Mouse (Mus musculus) urinary bladder, postnatal 36 days (tissue): ENCODE measurements around the gene Stra6.

Experiments
- DNase-seq, 2 experiments: peaks; one replicate each; pipeline ENCODE4 v3.0.0; 2022; ENCODE audit warnings: low spot score in 2 of 2, mixed read lengths in 1 of 2

The Stra6 gene

DNA sequence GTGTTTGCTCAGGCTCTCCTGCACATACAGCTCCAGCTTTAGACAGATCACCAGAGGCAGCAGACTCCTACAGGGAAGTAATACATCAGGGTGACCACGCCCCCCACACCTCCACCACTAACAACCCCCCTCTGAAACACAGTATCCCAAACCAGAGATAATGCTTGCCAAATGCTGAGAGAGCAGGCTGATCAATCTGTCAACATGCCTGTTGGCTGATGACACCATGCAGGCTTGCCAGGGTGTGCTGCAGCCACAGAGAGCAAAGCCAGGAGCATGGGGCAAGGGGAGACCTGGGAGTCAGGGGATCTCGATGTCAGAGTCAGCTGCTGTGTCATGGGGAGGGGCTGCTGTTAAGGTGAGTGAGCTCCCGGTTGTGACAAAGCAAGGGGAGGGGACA is at the start of gene Stra6:
Stra6 (plus strand) TSS at position 258 of the 400 bp plus-strand sequence.
- no peak for DNase-seq

DNA sequence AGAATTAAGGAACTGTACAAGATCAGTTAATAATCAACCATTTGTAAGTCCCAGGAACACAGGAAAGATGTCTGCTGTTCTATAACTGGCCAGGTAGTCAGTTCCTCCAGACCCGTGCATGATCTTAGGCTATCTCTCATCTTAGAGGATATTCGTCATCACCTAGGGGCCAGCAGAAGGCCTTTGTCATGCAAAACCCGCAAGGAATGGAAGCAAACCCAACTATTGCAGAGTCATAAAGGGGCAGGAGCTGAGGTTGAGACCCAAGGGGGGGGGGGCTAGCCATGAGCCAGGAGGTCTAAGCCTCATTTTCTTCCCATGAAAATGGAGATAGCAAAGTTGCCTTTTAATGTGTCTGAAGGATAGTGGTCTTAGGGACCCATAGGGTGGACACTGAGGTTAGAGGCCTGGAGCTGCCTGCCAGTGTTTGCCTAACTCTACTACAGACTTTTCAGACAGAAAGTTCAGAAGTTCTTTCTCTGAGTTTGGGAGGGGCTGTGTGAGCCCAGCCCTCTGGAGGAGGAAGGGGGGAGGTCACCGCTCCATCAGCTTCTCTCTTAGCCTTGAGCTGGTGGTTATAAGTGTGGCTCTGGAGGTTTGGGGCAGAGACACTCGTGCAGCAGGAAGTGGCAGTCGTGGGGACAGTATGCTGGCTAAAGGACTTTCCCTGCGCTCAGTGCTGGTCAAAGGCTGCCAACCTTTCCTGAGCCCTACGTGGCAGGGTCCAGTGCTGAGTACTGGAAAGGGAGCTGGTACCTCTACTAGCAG is 49.0 kb upstream of the Stra6 start:
- DNase-seq: no peak

DNA sequence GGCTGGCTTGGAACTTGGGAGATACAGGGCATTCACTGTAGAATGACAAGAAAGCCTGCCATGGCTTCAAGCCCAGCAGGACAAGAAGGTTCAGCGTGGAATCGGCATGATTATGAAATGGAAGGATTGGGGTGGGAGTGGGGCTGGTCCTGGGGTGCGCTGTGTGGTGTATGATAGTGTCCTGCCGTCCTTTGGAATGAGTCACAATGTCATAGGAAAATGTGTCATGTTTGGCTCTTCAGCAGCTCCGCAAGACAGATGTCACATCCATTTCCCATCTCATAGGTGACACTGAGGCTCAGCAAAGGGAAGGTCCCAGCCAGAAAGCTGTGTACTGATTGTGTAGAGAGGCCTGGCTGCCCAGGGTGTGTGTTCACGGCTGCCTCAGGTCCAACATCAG is 47.7 kb upstream of the Stra6 start:
- no peak for DNase-seq

DNA sequence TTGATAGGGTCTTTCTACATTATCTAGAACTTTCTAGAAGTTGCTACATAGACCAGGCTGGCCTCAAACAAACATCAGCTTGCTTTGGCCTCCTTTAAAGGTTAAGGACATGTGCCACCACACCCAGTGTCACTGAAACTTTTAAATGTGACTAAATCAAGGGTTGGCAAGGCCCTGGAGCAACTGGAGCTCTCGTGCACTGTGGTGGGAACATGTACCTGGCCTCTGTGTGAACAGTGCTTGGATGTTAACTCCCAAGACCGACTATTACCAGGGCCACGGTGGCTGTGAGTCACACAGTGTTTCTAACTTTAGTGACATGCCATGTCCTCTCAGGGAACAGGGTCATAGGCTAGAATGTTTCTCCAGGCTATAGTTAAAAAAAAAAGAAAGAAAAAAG is 46.6 kb upstream of the Stra6 start:
- no peak for DNase-seq

DNA sequence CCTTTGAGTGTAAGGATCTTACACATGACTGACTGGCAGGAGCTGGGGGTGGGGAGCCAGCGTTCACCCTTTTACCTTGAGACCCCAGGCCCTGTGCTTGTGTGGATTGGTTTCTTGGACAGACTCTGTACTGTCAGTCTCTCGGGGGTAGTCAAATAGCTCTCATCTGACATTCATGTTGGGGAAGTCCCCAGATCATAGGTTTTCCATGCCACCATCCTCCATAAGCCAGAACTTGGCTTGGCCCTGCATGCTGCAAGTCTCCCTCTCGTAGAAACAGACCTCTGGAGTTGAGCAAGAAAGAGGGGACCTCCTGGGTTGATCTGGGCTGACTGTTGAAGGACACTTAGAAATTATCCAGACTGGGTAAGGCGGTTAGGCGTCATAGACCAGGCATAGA is 45.2 kb upstream of the Stra6 start:
- DNase-seq: no peak

DNA sequence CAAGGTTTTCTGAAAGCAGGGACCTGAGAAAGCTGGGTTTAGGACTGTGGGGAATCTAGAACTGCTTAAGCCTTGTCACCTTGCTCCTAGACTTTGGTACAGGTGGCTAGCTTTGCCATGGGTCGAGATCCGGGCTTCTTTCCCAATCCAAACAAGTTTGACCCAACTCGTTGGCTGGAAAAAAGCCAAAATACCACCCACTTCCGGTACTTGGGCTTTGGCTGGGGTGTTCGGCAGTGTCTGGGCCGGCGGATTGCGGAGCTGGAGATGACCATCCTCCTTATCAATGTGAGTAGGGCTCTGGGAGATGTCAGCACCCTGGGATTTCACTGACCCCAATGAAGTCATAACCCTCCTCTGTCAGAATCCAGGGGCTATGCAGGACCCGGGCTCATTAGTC is 37.6 kb upstream of the Stra6 start:
- DNase-seq: no peak

DNA sequence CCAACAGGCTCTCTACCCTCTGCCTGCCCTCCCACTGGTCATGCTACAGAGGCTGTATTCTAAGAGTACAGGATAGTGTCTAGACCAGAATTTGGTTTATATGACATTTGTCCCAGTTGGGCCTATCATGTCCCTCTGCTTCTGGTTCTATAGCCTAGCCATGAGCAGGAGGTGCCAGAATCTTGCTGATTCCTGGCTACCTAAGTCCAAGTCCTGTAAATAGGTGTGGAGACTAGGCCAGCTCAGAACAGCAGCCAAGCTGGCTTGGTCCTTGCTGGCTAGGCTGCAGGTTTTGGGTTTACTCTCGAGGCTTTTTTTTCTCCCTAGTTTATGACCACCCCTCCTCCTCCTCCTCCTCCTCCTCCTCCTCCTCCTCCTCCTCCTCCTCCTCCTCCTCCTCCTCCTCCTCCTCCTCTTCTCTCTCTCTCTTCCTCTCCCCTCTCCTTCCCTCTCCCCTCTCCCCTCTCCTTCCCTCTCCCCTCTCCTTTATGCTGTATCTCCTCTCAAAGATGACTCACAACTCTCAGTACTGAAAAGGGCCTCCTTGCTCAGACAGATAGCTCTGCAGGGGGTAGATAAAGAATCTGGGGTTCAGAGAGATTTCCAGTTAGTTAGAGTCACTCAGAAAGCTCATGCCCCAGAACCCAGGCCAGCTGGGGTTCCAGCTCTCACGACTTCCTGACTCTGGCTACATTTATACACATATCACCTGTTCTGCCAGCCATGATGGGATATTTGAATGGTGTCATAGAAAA is 36.0 kb upstream of the Stra6 start:
- DNase-seq: no peak

DNA sequence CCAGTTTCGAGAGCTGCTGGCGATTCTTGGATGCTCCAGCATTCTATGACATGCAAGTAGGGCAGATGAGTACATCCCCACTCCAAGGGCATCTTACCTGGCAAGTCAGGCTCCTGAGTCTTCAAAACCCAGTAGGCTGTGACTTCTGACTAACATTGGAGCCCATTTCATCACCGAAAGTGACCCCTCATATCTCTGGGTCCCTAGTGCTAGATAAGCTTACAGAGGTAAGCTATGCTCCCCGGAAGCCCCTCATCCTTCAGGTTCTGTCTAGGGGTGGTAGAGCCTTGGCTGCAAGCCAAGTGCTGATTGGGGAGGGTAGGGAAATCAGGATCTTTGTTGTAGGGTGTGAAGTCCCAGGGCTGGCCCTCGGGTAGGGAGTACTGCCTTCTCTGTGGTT is 34.7 kb upstream of the Stra6 start:
- DNase-seq: no peak

DNA sequence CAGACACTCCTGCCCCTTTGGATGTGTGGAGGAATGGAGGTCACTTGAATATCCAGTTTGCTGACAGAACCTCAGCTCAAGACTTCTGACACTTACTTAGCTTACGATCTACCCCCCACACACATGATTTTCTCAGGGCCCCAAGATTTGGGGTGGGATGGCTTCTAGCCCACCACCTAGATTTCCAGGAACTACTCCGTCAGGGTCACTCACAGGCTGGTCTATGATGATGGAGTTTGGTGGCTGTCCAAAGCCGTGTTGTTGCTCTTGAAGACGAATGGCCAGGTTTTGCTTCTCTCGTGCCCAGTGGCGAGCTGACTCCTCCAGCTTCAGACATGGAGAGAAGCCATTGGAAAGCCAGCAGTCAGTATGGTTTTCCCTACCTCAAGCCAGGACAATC is 34.0 kb upstream of the Stra6 start:
- DNase-seq: no peak

DNA sequence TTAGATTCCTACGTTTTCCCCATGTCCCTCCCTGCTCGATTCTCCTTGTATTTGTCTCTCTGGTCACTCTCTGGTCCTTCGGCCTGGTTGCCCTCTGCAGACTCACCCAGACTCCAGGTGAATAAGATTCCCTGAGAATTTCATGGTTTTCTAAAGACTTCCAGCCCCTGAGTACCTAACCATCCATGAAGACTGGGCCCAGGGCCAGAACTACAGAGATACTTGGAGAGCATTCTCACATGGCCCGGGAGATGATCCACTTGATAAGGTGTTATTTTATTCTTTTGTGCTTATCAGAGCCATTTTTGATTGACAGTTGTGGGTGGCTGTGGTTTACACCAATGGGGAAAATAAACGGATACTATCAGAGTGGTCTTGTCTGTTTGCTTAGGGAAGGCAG is 31.7 kb upstream of the Stra6 start:
- no peak for DNase-seq

DNA sequence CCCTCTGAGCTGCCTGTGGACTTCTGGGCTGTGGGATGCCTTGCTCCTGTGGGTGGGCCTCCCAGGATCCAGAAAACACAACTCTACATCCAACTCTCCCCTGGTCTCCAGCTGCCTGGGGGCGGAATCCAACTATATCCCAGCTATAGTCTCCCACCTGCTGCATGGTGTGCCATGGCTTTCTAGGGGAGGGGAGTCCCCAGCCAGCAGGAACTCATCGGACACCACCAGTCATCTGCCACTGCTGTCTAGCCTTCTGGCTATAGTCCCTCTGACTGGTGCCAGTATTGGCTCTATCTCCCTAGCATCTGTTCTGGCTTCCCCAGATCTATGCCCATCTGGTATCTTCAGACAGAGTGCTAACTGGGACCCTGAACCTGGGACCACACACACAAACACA is 28.1 kb upstream of the Stra6 start:
- DNase-seq: no peak

DNA sequence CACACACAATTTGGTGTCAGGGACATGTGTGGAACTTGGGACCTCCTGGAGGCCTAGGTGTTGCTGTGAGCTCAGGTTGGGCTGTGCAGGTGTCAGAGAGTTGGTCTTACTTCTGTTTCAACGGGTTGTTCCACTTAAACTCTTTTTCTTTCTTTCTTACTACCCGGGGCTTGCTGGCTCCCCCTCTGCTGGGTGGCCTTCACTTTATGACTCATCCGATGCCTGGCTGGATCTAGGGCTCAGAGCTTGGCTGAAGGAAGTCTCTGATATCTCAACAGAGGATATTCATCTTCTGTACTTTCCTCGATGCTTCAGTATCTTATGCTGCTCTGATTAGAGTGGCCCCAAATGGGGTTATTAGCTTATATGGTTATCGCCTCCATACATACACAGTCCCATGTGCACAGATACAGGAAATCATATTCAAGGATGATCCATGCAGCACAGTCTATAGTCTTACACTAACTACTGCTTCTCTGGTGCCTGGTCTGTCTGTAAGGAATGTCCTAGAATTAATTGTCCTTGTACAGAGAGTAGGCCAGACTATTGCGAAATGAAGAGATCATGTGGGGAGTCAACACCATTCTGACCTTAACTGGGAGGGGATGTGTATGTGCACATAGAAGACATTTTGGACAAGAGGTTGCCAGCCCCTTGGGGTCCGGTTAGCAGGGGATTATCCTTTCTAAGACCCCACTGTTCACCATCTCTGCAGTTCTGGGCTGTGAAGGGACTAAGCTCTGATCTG is 27.5 kb upstream of the Stra6 start:
- DNase-seq: no peak

DNA sequence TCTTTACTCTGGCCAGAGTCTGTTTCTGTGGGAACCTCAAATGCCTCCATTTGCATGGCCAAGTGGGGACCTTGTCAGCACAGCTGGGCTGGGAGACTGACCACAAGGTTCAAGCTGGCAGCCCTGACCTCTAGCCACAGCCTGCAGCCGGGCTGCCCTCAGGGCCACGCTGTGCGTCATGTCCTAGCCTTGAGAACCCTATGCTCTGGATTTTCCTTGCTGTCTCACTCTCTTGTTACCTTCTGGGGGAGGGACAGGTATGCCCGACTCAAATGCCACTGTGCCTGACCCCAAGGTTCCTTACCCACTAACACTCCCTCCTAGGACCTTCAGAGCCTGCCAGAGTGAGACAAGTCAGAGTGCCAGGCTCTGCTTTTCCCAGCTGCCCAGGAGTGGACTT is 26.6 kb upstream of the Stra6 start:
- DNase-seq: no peak

DNA sequence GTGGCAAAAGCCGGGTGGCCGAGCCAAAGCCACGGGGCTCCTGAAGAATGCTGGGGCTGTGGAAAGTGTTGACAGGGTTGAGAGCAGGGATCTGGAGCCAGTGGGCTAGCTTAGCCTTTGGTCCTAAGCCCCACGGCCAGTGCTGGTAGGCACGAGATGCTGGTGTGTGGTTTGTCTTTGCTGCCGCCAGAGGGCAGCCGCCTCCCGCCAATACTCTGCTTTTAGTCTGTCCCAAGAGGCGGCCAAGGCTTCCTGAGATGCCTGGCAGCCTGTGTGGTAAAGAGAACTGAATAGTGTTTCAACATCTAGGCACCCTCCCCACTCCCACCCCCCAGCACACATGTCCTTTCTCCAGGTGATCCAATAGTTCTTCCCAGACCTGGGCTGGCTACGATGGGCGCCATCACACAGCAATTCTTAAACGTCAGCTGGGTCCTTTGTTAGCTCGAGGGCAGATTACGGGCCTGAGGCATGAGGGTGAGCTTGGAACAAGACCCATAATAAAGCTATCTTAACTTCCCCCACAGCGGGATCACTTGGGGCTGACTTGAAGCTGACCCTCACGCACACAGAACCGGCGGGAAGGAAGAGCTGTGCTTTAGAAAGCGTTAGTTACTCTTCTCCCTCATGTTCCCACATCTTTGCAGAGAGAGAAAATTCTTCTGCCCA is 25.0 kb upstream of the Stra6 start:
- peak; percentile 56 to 72 for DNase-seq

DNA sequence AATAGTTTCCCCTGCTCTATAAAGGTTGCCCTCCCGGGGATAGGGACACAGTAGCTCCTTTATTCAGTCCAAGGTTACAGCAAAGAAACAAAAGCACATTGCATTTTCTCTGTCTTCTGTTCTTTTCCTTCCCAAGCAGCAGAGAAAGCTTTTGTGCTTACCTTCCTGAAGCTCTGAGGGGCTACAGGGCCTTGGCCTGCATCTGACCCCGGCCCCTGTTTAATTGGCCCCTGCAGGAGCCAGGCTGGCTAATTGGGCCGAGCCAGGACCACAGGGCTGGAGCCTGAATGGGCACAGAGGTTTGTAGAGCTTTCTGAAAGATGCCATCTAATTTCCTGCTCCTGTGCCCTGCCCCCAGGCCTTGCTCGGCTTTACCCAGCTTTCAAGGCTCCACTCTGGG is 22.6 kb upstream of the Stra6 start:
- no peak for DNase-seq

DNA sequence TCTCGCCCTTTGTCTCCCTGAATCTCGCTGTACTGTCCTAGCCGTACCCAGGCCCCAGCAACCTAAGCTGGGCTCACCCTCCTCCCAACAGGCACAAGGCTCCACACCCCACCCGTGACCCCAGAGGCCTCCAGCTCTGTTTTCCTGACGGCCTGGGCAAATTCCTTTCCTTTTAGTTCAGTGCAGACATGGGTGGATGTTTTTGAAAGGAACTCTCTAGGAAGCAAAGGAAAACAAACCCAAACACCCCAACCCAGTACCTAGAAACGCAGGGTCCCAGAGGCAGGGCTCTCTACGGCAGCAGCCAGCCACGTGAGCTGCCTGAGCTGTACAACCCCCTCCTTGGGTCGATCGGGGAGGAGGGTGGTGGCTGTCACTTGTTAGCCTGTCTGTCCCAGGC is 21.2 kb upstream of the Stra6 start:
- DNase-seq: peak in 1 of 2 experiments; percentile 40

DNA sequence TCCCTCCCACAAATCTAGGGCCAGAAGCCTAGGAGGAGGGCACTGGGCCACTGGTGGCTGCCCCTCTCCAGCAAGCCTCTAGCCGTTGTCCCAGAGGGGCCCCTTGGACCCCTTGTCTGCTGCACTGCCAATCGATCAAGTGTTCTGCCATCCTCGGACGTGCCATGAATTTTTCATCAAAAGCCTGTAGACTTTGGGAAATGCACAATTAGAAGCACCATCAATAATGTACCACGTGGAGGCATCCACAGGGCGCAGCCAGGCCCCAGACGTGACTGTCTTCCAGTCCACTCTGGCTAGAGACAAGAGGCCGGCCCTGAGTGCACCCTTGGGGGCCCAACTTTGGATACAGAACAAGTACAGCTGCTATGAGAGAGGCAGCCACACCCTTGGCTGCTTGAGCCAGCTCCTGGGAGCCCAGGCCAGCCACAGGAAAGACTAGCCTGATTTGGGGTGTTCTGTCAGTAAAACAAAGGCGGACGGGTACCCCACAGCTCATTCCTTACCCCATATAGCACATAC is 20.0 kb upstream of the Stra6 start:
- peak in 1 of 2 experiments; percentile 58 for DNase-seq

DNA sequence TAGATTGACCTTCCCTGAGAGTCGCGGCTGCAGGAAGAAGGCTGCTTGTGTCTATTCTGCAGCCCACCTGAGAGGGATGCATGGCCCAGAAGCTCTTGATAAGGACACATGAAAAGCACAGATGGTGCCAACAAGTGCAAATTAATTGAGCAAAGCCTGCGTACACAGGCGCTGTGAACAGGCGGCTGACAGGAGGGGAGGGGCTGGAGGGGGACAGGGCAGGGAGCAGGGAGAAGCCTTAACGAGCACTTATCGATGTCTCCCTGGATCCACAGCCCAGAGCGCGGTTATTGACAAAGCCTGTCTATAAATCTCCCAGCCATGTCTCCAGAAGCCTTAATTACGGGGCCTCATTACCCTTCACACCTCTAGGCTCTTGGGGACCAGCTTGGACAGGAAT is 18.8 kb upstream of the Stra6 start:
- no peak for DNase-seq

DNA sequence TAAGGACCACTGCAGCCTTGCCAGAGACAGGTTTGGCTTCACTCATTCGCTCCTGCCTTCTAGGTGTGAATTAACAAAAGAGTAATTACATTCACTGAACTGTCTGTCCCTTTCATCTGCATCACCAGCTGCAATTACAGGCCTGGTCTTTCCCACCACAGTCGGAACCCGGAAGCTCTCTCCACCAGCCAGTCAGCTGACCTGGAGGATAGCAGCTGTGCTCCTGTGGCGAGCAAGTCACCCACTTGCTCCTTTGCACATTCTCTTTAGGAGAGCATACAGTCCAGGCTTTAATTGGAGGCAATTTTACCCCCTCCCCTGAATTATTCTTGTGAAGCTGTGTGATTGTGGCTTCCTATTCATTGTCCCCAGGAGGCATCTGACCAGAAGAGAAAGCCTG is 17.9 kb upstream of the Stra6 start:
- no peak for DNase-seq

DNA sequence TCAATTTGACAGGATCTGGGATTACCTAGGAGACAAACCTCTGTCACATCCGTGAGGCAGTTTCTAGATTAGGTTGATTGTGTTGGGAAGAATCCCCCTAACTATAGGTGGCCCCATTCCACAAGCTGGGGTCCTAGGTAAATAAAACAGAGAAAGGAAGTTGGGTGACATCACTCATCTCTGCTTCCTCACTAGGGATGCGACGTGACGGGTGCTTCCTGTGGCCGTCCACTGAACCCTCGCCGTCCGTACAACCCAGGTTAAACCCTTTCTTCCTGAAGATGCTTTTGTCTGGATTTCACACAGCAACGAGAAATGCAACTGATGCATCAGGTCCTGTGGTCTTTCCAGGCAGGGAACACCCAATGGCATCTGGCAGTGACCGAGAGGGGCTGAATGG is 16.5 kb upstream of the Stra6 start:
- DNase-seq: no peak

DNA sequence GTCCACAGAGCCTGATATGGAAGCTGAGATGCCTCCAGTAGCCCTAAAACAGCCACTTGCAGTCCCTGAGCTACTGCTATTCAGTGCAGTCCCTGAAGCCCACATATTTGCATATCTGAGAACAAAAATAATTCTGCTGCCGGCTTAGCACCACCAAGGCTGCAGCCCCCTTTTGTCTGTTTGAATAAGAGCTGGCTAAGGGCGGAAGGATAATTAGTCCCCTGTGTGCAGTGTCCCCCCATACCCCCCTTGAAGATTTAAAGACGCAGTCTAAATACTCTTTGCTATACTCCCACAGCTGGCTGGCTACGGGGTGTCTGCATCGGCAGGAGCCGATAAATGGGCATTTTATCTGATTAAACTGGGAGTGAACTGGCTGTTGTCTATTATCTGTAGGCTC is 15.0 kb upstream of the Stra6 start:
- no peak for DNase-seq

DNA sequence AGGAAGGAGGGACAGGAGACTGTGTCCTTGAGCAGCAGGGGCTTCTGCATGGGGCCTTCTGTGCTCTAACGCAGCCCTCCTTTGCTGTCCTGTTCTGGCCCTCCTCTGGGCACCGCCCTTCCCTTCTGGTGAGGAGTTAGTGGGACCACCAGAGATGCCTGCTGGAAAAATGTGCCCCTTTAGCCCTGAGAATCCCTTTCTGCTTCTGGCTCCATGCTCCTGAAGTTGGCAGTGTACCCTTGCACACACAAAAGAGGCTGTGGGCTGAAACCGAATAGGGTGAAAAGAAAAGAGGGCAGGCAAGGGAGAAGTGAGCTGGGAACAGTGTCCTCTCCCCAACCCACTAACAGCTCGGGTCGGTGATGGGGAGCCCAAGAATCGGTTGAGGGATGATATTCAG is 14.4 kb upstream of the Stra6 start:
- no peak for DNase-seq
